Mouse (Mus musculus): ENCODE results near the gene Osbpl8.

Gene Osbpl8

DNA sequence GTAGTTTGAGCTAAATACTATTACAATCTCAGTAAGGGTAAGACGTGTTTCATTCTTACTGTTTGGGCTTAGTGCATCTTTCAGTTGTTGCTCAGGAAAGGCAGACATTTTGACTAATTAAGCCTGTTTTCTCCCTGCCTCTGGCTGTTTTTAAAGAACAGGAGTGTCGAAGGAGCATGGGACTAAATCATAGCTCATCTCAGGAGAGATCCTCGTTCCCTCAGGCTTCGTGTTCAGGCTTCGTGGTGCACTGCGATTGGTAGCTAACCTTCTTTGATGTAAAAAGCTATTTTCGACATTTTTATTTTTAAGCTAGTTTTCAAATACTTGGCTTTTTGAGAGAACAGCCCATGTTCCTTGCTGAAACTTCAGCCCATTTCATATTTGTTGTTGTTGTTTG lies 78.1 kb downstream of the Osbpl8 start:
- no peak for DNase-seq

DNA sequence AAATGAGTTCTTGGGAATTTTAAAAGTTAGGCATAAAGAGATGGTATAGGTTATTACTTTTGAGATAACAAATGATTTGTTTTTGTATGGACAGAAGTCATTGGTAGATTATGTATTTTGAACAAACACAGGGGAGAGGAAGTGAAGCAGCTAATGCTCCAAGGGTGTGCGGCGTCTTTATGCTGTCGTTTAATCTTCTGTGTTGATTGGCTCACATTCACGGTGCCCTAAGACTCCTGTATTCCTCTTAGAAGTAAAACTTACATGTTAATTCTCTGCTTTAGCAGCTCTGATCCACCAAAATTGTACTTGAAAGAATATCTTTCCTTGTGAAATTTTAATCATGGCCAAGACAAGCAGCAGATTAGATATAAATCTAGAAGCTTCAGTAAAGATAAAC lies 83.1 kb downstream of the Osbpl8 start:
- no peak for DNase-seq

DNA sequence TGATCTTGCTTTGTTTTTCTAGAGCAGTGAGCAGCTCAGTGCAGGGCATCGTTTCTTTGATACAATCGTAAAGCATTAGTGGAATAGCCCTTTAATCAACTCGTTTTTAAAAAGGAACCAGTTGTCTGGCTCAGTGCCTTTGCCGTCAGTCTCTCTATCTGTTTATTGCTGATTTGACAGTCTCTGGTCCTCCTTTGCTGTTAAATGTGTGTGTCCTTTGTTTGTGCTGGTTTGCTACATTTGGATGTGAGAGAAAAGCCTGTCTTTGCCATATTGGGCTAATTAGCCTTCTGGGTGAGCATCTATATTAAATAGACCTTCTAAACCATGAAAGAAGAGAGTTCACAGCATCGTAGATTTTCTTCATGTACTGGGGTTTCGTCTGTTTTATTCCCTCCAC lies 83.6 kb downstream of the Osbpl8 start:
- no peak for DNase-seq

DNA sequence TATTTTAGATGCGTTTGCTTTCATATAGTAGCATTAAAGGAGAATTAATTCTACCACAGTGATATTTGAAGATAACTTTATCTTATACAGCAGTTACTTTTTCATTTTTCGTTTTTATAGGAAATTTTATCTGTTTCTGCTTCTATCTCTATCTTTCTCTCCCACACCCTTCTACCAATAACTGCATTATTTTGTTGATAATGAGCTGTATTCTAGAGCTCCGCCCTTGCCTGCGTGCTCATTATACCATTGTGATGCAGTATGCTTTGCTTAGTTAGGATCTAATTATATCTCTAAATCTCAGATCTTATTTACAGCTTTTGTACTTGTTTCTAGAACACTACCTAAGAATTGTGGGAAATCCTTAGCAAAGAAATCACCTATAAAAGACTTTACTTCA lies 85.6 kb downstream of the Osbpl8 start:
- no peak for DNase-seq

DNA sequence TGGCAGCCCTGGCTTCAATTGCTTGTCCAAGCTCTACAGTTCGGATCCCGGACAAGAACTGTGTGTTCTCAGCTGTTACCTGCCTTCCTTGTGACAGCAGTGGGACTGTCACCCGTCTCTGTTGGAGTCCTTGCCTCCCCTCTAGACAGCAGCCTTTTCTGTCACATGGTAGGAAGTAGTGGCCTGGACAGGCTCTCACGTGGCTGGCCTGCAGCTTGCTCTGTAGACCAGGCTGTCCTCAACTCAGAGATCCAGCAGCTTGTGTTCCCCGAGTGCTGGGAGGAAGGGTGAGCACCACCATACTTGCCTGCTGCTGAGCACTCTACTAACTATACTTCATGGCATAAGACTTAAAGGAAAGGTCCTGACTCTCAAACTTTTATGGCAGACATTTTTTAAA lies 87.1 kb downstream of the Osbpl8 start:
- DNase-seq = no peak

DNA sequence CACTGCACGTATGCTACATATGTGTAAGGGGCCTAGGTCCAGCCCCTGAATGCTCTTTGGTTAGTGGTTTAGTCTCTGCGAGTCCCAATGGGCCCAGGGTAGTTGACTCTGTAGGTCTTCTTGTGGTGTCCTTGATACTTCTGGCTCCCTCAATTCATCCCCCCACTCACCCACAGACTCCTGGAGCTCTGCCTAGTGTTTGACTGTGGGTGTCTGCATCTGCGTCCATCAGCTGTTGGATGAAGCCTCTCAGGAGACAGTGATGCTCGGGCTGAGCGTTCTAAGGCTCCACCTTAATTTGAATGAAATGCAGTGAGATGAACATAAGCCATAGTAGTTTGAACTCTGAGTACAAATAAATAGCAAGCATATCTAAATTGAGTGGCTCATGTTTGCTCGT lies 90.7 kb downstream of the Osbpl8 start:
- DNase-seq = no peak

DNA sequence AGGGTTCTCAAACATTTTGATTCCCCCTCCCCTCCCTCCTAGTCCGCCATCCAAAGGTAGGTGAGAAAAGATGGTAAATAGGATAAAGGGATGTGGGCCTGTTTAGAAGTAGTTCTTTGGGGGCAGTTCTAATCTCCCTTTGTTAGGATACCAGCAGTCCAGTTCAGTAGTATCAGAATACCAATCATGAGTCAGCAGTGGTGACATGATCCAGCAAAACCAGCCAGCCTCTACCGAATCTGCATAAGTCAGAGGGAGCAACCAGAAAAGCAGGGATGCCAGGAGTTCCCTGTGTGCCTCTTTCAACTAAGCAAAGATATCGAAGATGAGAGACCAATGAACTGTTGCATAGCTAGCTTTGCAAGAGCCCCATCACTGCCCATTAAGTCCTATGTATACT lies 91.6 kb downstream of the Osbpl8 start:
- DNase-seq = no peak

DNA sequence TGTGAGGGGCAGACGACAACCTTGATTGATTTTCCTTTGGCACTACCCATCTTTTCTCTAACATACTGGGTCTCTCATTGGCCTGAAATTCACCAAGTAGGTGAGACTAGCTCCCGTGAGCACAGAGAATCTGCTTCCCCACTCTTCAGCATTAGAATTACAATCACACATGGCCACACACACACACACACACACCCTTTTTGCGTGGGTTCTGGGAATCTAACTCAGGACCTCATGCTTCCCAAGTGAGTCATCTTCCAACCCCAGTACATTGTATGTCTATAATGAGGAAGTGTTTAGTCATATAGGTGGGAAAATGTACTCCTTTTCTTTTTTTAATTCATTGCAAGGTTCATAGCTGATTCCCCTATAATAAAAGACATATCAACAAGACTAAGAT lies 92.8 kb downstream of the Osbpl8 start:
- DNase-seq = no peak

DNA sequence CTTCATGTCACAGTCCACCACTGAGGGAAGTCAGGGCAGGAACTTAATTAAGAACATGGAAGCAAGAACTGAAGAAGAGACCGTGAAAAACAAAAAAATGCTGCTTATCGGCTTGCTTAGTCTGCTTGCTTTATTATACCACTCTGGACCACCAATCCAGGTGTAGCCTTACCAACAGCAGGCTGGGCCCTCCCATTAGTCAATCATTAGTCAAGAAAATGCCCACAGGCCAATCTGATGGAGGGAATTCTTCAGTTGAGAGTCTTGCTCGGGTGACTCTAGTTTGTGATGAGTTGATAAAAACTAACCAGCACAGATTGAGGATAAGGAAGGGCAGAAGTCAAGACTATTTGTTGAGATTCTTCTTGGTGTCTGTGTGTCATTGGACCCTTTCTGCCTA lies 93.7 kb downstream of the Osbpl8 start:
- DNase-seq = no peak

DNA sequence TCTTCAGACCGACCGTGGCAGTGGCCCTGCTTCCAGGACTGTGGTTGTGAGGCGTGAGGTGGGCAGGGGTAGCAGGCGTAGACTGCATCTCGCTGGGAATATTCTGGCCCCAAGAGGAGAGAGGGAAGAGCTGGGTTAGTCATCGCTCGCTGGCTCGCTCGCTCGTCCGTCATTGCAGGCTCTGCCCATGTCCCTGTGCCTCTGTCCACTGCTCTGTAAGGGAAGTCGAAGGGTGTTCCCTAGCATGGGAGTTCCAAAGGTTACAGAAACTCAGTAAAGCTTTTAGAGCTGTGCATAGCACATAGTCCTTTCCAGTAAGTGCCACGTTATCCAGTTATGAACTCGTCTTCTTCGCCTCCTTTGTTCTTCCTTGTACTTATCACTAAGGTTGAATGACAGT lies 107.1 kb downstream of the Osbpl8 start:
- no peak for DNase-seq

DNA sequence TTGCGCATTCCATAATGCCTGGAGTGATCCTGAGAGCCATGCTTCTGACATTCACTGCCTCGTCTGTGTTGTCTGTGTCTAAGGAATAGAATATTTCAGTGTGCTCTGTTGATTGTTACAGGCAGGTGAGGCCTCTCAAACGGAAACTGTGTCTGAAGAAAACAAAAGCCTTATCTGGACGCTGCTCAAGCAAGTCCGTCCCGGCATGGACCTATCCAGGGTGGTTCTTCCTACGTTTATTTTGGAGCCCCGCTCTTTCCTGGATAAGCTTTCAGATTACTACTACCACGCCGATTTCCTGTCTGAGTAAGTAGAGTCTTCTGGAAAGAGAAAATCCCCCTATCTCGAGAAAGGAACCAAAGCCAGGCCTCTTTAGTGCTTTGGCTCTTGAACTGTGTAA lies 108.4 kb downstream of the Osbpl8 start:
- no peak for DNase-seq

DNA sequence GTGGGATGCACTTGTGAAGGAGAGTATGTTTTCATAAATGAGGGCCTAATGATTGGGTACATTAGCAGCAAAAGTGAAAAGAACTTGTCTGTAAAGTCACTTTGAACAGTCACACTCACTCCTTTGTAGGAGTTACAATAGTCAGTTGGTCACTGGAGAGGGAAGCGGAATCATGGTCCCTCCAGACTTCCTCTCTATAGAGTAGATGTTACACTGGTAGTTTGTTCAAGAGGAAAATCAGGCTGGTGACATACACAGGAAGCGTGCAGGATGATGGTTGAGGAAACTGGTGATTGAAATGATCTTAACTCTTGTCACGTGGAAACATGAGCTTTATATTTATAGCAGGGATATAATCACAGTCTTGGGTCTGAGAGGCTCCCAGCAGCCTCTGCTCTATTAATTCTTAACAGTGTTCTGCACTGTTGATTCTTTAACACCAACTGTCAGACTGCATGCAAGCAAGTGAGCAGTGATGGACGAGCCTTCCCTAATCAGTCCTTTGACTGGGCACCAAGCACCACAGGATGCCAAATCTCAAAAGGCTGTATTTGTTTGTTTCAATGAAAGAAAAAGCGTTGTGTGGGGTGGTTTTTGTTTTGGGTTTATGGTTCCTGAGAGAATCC lies 109.0 kb downstream of the Osbpl8 start:
- DNase-seq = no peak

DNA sequence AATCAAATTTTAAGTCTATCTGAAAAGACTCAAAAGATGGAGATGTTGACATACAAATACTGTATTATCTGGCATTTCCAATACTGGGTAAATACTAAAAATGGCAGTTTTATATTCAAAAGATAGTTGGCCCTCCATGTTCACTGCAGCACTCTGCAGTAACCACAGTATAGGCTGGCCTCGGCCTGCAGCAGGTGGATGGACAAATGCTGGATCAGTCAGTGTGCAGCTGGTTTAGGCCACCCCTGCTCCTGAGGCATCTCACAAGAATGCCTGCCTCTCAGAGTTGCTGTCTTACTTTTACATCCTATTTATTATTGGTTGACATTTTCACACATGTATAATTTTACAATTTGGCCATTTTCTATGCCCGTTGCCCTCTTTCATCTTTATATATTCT lies 111.3 kb downstream of the Osbpl8 start:
- DNase-seq = no peak

DNA sequence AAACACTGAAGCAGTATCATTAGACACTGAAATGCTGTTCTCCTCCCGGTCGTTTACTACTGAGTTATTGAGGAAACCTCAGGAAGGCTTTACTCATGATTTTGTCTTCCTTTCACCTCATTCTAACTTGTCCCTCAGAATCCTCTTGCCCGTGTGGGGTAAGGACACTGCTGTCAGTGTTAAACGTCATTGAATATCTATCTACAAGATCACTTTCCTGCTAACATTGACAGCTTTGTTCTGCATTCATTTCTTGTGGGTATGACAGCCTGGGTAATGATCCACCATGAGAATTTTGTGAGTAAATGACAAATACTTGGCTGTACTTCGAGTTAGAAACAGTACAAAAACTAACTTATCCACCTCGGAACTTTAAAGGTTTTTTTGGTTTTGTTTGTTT lies 133.1 kb downstream of the Osbpl8 start:
- no peak for DNase-seq

DNA sequence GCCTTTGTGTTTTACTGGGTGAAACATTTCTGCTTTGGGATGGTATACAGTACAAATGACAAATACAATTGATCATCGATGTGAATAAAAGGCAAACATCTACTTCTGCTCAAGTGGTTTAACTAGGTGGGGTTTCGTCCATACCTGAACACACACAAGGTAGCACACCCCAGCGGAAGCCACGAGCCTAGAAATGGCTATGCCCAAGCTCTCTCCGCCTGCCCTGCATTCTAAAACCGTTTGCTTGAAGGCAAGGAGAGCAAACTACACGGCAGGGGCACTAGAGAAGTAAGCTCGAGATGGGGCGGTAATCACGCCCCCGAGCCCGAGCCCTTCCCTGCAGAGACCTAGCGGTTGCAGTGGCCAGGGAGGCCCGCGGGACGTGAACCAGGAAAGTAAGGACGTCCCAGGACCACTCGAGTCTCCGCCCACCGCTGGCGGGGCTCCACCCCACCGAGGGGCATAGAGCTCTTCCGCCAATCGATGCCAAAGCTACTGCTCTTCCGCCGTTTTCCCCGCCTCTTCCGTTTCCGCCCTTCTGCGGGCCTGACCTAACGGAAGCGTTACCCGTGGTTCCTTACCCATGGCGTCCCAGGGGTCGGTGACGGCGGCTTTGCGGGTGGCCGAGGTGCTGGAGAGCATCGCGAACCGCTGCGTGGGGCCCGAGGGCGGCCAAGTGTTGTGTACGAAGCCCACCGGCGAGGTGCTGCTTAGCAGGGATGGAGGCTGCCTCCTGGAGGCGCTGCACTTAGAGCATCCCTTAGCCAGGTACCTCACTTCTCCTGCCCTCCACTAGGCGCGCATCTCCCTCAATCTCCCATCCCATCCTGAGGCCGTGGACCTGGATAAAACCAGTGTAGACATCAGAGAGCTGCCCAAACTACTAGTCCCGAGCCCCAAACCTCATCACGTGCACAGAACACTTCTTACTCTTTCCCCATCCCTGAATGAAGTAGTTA lies 133.9 kb downstream of the Osbpl8 start, which contains the start of gene Bbs10:
Gene Bbs10 (plus strand): TSS at position 540 of the 959 bp plus-strand sequence.
- DNase-seq = peak; percentile 96

DNA sequence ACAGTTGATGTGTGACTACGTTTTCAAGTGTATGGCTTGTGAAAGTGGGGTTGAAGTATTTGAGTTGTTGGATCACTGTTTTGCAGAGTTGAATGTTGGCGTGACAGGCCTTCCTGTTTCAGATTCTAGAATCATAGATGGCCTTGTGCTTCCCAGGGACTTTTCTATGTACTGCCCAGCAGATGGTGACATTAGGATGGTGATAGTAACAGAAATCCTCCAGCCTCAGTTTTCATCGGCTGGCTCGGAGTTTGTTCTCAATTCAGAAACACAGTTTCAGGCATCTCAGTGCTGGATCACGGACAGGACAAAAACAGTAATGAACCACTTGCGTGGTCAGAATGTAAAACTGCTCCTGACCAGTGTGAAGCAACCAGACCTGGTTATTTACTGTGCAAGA lies 135.0 kb downstream of the Osbpl8 start:
- DNase-seq = no peak

DNA sequence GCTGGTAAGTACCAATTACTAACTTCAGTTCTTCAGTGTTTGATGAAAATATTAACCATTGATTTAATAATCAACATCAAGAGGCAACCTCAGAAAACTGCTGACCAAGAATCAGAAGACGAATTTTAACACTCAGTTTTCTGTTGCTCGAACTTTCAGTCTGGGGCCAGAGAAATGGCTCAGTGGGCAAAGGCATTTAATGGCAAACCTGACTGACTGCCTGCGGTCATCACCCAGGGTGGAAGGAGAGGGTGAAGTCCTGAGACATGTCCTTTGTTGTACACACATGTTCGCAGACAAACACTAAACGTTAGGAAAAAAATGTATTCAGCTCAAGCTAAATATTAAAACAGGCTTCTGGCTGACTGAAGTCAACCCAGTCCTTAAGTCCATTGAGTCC lies 136.5 kb downstream of the Osbpl8 start:
- no peak for DNase-seq

DNA sequence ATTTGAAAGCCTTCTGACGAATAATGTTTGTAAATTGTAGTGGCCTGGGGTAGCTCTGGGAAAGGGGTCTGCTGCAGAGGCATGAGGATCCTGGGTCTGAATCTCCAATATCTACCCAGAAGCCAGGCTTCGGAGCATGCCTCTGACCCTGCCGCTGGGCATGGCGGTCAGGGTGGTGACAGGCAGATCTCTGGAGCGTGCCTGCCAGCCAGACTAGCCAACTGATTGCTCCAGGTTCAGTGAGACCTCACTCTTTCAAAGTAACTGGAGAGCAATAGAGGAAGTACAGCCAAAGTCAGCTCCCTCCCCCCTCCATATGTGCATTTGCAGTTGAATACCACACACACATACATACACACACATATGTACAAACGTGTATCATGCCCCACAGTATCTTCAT lies 137.9 kb downstream of the Osbpl8 start:
- DNase-seq = no peak

DNA sequence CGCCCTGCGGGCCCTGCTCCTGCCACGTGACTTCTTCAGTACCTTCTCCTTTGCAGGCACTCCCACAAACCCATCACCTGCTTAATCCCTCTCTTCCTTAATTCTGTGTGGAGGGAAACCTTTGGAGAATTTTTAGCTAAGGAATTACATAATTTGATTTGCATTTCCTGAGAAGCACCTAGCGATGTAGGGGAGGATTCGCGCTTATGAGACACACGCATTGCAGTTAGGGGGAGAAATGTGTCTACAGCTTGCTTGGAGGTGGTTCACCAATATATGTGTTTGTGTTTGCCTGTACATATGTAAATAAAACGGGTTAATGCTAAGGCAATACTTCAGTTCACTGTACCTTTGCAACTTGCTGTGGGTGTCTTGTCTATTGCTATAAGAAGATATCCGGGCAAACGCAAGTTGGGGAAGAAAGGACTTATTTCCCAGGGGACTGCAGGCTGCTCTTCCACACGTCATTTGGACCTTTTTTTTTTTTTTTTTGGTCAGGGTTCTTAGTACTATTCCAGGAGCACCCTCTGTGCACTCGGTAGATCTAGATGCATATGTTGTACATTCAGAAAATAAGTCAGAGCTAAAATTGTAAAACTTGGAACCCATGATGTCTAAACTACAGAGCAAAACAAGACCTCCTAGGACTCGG lies 144.4 kb downstream of the Osbpl8 start:
- DNase-seq = no peak

DNA sequence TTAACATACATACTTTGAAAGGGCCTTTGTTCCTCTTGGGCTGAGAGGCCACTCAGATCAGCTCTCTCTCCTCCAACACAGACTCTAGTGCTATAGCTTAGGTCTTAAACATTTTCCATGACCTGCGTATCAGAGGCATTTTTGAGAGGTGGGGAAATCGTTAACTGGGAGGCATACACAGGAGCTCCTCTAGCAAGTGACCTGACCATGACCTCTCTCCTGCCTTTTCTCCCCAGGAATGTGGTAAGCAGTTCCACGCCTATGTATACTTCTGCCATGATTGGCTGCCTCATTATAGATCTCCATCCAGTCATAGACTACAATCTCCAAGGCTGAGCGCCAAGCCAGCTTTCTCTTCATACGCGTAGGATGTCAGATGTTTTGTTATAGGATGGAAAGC lies 148.7 kb downstream of the Osbpl8 start:
- DNase-seq = no peak

DNA sequence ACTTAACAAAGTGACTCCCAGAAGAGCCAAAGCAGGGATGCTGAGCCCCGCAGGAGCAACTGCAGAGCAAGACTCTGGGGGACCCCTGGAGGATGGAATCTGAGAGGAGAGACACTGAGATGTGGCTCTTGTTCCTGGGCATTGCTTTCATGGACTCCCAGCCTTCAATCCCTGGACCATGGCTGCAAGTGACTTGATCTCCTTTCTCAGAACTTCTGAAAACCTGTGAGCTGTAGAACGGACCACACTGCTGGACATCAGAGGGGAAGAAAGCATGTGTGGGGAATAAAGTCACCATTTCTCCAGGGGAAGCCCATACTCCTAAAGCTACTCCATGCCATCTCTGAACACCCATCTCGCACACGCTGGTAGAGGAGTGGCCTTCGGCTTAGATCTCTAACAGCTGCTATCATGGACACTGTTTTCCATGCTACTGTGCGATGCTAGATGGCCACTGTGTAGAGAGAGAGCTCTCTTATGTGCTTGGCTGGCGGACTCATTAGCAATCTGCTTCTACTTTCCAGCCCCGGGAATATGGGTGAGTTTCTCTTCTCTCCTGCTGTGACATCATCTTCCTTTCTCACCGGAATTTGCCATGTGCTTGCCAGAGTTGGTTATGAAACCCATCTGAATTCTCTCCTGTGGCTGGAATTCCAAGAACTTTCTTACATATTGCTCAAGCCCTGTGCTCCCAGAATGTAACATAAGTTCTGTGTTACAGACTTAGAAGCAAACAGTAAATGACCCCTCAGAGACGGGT lies 150.3 kb downstream of the Osbpl8 start:
- no peak for DNase-seq

DNA sequence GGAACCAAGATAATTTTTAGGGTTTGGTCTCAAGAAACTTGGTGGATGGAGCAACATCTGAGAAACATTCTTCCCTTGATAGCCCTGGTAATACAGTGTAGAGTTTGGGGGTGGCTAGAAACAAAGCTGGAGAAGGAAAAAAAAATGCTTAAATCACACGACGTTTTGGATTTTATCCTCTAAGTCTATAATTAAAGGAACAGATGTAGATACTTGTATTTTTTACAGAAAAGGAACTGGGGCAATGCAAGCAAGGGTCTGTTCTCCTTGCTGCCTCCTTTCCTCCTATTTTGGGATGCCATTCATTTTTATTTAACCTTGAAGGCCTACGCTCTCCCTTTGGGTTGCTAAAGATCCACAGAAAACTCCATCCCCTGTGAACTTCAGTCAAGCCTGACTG lies 151.4 kb downstream of the Osbpl8 start:
- no peak for DNase-seq

DNA sequence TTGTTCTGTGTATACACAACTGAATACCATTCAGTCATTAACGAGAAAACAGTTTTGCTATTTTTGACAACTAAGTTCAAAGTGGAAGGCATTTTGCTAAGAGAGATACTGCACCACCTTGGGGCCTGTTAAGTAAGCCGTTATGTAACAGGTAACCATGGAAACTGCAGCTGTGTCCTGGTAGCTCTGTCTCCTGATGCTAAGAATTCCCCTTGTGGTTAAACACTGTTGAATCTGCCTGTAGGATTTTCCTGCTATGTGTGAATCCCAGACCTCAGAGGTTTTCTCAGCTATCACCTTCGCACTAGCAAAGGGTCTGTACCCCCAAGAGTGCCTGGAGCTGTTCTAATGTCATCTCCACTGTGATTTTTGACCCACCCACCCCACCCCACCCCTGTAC lies 153.5 kb downstream of the Osbpl8 start:
- DNase-seq = no peak
